Mouse (Mus musculus) E14TG2a.4 (cell line): ENCODE measurements around the gene Lrrc75a.
A peak's percentile ranks its signal among the peaks of the same experiment; 100 is the strongest.

ENCODE experiments used
- H3K27me3 ChIP-seq: 2 replicates; pipeline ENCODE4 v1.6.1; 2014; ENCODE audit warnings: low read length, control low read depth; ENCODE audit not compliant: insufficient read depth
- H3K36me3 ChIP-seq: 2 replicates; pipeline ENCODE4 v1.6.1; 2014; ENCODE audit warnings: low read length, control low read depth; ENCODE audit not compliant: insufficient read depth
- H3K4me1 ChIP-seq: replicated peaks from 2 replicates; pipeline ENCODE4 v1.6.1; 2014; ENCODE audit warnings: low read depth, low read length, control low read depth
- H3K4me3 ChIP-seq: replicated peaks from 2 replicates; pipeline ENCODE4 v1.5.1; 2014; ENCODE audit warnings: mild to moderate bottlenecking, low read length
- H3K9me3 ChIP-seq: 2 replicates; pipeline ENCODE4 v1.6.1; 2014; ENCODE audit warnings: low read length, control low read depth
- CTCF ChIP-seq: conservative IDR thresholded peaks from 2 replicates; pipeline ENCODE4 v1.5.1; 2014; ENCODE audit warnings: low read length
- NANOG ChIP-seq: IDR thresholded peaks from 2 replicates; pipeline ENCODE4 v1.6.1; 2014; ENCODE audit warnings: borderline replicate concordance, low read length, mixed read lengths
- POU5F1 ChIP-seq: IDR thresholded peaks from 2 replicates; pipeline ENCODE4 v1.6.1; 2014; ENCODE audit warnings: low read length, borderline replicate concordance

The Lrrc75a gene

DNA sequence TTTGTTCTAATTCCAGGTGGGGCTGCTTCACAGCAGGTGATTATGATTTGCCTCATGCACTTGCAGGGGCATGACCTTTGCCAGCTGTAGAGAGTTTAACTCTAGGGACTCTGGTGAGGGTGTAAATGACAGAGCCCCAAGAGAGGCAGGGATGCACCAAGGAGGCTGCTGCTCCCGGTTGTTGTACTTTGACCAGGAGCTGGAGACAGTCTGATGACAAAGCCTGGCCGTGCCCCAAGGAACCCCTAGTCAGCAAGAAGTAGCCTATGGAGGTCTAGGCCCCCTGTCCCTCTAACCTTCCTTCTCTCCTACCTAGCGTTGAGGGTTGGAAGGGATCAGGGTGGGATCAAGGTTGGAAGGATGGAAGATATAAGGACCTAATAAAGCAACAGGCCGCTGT, 32.9 kb downstream of the Lrrc75a start:
- Histone ChIP-seq H3K4me1 (peaks cover 23% of the 10 kb centered on the region), H3K36me3 (peaks cover 18% of the 10 kb centered on the region), H3K4me3 (no peak overlapping the region), H3K27me3 (no peaks in the 10 kb centered on the region), H3K9me3 (no peaks in the 10 kb centered on the region)
- TF ChIP-seq POU5F1 (no peak), NANOG (no peak), CTCF (no peak)

DNA sequence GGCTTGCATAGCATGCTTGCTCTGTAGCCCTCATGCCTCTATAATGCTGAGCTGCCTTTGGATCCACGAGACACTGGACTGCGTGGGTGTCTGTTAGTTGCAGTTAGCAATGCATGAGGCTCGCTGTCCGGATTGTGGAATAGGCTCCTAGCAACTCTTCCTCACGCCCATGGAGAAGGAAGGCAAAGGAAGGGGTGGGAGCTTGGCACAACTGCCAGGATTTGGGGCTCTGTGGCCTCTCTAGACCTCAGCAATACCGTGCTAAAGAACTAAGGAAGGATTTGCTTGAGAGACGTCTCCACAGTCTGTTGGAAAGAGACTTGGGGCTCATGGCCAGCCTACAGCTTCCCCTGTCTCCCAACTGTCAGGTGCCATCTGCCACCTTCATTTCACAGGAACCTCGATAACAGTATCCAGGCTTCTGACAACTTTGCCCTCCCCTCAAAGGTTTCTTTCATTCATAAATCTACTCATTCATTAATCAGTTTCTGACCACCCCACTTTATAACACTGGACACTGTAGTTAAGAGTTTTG, 33.4 kb downstream of the Lrrc75a start:
- Histone ChIP-seq H3K27me3 (no peaks in the 10 kb centered on the region), H3K9me3 (no peaks in the 10 kb centered on the region), H3K4me3 (no peak overlapping the region), H3K36me3 (peaks cover 18% of the 10 kb centered on the region), H3K4me1 (peaks cover 23% of the 10 kb centered on the region)
- no peak for TF ChIP-seq NANOG
- no peak for TF ChIP-seq CTCF
- TF ChIP-seq POU5F1 = no peak

DNA sequence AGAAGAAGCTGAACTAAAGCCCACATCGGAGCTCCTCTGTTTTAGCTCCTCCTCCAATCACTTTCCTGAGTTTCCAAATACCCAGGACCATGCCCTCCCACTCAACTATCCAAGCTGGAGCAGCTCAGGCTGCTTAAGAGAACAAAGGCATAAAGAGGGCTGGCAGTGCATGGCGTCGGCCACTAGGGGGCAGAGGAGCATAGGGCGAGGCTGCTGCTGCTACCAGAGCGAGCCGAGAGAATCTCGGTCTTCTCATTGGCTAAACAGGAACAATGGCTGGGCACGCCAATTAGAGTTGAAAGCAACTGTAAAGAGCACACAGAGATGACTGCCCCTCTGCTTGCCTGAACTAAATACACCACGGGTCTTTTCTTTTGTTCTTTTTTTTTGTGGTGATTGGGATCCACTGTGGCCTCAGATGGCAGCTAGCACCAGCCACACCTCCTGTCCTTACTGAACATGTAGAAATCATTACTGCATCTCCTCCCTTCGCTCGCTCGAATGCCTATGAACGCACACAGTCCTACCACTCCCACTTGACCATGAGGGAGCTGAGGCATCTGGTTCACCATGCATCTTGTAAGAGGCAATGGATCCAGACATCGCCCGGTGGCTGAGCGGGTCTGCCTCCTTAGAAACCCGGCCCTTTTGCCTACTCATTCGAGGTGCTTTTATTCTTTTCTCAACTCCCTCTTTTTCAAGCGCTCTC, 34.5 kb downstream of the Lrrc75a start:
- peak; percentile 98 for TF ChIP-seq CTCF
- no peak for TF ChIP-seq NANOG
- Histone ChIP-seq H3K4me1 (peaks cover 27% of the 10 kb centered on the region), H3K4me3 (peak overlapping the region; percentile 63), H3K36me3 (peaks cover 16% of the 10 kb centered on the region), H3K27me3 (no peaks in the 10 kb centered on the region), H3K9me3 (no peaks in the 10 kb centered on the region)

DNA sequence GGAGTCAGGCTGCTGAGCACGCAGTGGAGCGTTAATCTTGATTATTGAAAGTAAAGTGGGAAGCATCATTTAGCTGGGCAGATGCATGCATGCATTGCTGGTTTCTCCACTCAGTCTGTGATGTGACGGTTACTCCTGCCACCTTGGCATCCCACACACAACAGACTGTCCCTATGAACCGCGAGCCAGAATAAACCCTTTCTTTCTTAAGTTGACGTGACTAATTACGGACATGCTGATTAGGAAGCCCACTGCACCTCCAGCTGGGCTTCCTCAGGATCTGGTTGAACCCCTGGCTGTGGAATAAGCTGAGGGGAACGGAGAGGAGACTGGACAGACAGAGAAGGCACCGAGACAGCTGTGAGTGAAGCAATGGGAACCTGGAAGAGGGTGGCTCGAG, 35.7 kb downstream of the Lrrc75a start:
- H3K9me3 ChIP-seq = no peaks in the 10 kb centered on the region
- no peaks in the 10 kb centered on the region for H3K27me3 ChIP-seq
- no peak overlapping the region for H3K4me3 ChIP-seq
- TF ChIP-seq NANOG (no peak), CTCF (no peak), POU5F1 (no peak)
- H3K4me1 ChIP-seq = peaks cover 31% of the 10 kb centered on the region
- H3K36me3 ChIP-seq = peaks cover 26% of the 10 kb centered on the region

DNA sequence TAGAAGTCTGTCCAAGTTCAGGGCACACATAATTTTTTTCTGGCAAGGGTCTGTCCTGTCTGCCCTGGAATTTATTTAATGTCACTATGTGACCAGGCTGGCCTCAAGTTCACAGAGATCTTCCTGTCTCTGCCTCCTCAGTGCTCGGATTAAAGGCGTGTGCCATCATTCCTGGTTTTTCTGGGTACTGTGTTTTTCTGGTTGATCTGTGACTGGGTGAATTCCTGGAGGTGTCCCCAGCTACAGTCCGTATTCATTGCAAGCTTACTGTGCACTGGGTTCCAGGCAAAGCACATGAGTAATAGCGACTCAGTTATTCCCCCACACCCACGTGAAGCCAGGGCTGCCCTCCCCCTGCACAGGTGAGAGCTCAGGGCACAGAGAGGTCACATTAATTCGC, 38.0 kb downstream of the Lrrc75a start:
- Histone ChIP-seq H3K9me3 (no peaks in the 10 kb centered on the region), H3K4me3 (no peak overlapping the region), H3K27me3 (no peaks in the 10 kb centered on the region), H3K4me1 (peaks cover 49% of the 10 kb centered on the region), H3K36me3 (peaks cover 46% of the 10 kb centered on the region)
- no peak for TF ChIP-seq NANOG
- no peak for TF ChIP-seq CTCF
- TF ChIP-seq POU5F1 = no peak

DNA sequence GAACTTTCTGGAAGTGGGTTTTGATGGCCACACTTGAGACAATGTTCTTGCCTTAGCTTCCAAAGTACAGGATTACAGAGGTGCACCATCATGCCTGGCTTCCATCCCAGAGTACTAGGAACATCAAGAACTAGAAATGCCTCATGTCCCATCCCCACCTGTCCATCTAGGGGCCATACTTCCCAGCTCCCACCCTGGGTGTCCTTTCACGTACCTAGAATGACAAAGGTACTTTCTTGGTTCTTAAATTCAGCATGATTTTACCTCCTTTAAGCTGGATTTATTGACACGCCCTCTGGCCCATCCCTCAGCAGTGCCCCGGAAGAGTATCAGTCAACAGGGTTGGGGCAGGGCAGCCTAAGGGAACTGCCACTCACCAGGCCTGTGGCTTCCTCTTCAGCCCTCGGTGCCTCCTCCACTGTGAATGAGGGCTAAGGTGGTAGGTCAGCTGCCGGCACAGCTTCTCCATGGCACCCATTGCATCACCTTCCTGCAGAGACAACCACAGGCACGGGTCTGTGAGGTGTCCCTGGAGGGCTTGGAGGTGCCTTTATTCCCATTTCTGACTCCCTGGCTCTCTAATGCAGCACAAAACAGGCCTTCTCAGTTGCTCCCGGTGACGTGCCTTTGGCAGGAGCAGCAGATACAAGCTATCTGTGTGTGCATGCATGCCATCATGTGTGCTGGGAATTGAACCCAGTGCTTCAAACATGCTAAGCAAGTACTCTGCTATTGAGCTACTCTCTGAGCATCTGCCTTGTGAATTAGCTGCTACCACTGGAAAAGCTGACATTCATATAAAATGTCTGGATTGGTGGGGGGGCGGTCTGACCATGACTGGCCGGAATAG, 39.3 kb downstream of the Lrrc75a start:
- H3K4me3 ChIP-seq = no peak overlapping the region
- H3K4me1 ChIP-seq = peaks cover 47% of the 10 kb centered on the region
- TF ChIP-seq NANOG = no peak
- no peak for TF ChIP-seq POU5F1
- TF ChIP-seq CTCF = no peak
- no peaks in the 10 kb centered on the region for H3K27me3 ChIP-seq
- H3K9me3 ChIP-seq = no peaks in the 10 kb centered on the region
- H3K36me3 ChIP-seq = peaks cover 59% of the 10 kb centered on the region

DNA sequence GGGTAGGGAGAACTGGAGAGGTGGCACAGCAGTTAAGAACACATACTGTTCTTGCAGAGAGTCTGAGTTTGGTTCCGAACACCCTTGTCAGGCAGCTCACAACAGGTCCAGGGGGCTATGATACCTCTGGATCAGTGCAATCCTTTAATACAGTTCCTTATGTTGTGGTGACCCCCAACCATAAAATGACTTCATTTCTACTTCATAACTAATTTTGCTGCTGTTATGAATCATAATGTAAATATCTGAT, 40.4 kb downstream of the Lrrc75a start:
- Histone ChIP-seq H3K36me3 (peaks cover 71% of the 10 kb centered on the region), H3K27me3 (no peaks in the 10 kb centered on the region), H3K9me3 (no peaks in the 10 kb centered on the region), H3K4me1 (peaks cover 38% of the 10 kb centered on the region), H3K4me3 (no peak overlapping the region)
- TF ChIP-seq NANOG (no peak), CTCF (no peak), POU5F1 (no peak)

DNA sequence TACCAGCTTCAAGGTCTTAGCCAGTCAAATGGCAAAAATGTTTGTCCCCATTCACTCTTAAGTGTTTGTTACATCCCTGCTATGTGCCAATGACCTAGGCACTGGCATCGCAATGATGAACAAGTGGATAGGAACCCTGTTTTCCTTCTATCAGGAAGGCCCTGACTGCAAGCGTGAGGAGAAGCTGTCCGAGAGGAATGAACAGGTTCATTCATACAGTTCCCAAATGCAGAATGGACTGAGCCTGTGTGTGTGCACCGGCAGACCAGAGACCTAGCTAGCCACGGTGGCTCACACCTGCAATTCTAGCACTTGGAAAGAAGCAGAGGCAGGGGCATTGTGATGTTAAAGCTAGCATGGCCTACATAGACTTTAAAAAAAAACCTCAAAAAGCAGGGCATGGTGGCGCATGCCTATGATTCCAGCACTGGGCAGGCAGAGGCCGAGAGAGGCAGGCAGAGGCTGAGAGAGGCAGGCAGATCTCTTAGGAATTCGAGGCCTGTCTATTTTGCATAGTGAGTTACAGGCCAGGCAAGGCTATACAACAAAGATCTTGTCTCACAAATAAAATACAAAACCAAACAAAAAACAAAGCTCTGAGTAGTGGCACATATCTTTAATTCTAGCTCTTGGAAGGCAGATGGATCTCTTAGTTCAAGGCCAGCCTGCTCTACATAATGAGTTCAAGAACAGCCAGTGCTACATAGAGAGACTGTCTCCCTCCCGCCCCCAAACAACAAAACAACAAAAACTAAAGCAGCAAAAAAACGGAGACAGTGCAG, 41.0 kb downstream of the Lrrc75a start:
- Histone ChIP-seq H3K27me3 (no peaks in the 10 kb centered on the region), H3K9me3 (no peaks in the 10 kb centered on the region), H3K4me1 (peaks cover 37% of the 10 kb centered on the region), H3K36me3 (peaks cover 71% of the 10 kb centered on the region), H3K4me3 (no peak overlapping the region)
- no peak for TF ChIP-seq POU5F1
- TF ChIP-seq CTCF = no peak
- TF ChIP-seq NANOG = no peak
